Mouse (Mus musculus): ENCODE measurements around the gene Olfr1356.
"Not testable (repeated sequence)": the region's sequence is repeated elsewhere in the genome, so short reads cannot be mapped to it uniquely, and the experiment has no call there.

The Olfr1356 gene

DNA sequence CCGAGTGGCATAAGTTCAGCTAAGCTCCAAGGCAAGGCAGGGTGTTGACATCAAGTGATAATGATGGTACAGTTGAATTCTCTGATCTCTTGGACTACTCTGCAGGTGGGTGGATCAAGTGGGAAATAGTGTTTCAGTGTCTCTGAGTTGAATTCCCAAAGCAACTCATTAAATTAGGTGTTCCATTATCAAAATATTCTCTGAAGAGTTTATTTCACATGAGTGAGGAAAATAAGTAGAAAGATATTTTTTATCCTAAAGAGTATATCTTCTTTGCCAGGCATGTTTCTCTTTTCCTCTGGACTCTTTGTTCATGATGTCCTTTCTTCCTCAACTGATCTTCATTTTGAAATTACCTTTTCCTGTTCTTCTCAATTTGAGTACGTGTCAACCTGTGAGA lies at the start of gene Olfr1356:
Olfr1356 (minus strand) TSS at position 101 of the 400 bp plus-strand sequence.
- DNase-seq (ENCODE audit: low spot score): no peak

DNA sequence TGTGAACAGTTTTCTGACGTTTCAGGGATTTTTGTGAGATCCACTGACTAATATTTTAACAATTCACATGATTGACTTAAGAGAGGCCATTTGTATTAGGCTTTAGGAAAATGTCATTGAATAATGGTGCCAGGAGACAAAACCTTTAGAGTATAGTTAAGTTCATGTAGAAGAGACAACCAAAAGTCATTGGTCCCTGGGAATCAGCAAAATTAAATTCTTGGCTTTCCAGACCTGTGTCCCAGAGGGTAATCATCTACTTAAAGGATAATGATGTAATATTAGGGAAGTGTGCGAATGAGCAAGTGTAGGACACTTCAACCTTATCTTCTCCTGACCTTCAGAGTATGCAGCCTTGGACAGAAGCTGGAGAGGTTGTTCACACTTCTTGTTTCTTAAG lies 23.3 kb upstream of the Olfr1356 start, which contains the start of gene Olfr1355:
Olfr1355 (plus strand) TSS at position 301 of the 400 bp plus-strand sequence.
- no peak for DNase-seq (ENCODE audit: low spot score)

DNA sequence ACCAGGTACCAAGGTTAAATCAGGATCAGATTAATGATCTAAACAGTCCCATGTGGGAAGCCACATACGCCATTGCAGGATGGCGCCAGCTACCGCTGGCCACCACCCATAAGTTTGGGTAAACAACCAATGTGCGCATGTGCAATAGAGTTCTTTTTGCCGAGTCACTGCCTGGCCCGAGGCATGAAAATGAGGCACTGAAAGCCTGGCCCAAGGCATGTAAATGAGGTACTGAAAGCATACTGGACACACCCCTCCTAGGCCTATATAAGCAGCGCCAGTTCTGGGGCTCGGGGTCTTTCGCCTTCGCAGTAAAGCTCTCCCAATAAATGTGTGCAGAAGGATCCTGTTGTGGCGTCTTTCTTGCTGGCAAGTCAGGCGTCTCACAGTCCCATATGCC lies 11.5 kb downstream of the Olfr1356 start:
- DNase-seq (ENCODE audit: low spot score): not testable (repeated sequence)

DNA sequence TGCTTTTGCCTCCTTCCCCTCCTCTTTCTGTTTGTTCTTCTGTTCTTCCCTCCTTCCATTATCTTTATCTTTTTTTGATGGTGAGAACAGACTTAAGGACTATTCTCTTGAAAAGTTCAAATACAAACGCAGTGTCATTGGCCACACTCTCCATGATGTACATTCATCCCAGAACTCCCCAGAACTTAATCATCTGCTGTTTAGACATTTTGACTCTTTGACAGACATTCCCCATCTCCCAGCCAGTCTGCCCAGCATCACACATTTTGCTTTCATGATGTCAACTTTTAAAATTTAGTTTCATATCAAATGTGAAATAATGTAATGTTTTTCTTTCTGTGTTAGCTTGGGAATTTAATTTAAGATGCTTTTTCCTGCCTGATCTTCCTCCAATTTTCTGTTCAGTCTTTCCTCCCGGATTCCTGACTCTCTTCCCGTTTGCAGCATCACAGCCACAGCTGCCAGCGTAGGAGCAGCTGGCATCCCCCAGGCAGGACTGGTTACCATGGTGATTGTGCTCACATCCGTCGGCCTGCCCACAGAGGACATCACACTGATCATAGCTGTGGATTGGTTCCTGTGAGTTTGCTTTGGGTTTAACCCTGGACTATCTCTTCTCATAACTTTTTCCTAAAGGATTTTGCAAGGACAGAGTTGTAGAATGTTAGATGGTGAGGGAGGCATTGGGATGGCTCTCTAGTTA lies 39.5 kb downstream of the Olfr1356 start:
- no peak for DNase-seq (ENCODE audit: low spot score)

GRCm38 (mm10) chr10:78801449-78801848 lies 50.5 kb downstream of the Olfr1356 start:
- no peak for DNase-seq (ENCODE audit: low spot score)
